Mouse (Mus musculus) brain, embryonic 14.5 days (tissue): ENCODE results near the gene Mta3.

Experiments used
- CTCF ChIP-seq: fragments of 200-500 bp; IDR thresholded peaks from 2 replicates; pipeline ENCODE4 v1.5.1; 2012; ENCODE audit warnings: inconsistent platforms, mild to moderate bottlenecking, moderate library complexity, borderline replicate concordance; ENCODE audit not compliant: insufficient read depth, insufficient read length; ENCODE audit errors: extremely low read depth
- POLR2A ChIP-seq: fragments of 200-500 bp; IDR thresholded peaks from 2 replicates; pipeline ENCODE4 v1.6.1; 2012; ENCODE audit warnings: mild to moderate bottlenecking, inconsistent platforms, borderline replicate concordance; ENCODE audit not compliant: poor library complexity, insufficient read depth, insufficient read length, severe bottlenecking; ENCODE audit errors: extremely low read depth

- no peak for TF ChIP-seq CTCF
- TF ChIP-seq POLR2A: no peak
Measured at GRCm38 (mm10) chr17:83823835-83824234, 117.9 kb downstream of the Mta3 start.
